Mouse (Mus musculus) right cerebral cortex, postnatal 10 days (tissue): Measurements from ENCODE around the gene Chd9.
A peak's percentile ranks its signal among the peaks of the same experiment; 100 is the strongest.
"Not testable (repeated sequence)": the region's sequence is repeated elsewhere in the genome, so short reads cannot be mapped to it uniquely, and the experiment has no call there.

Source experiments
- DNase-seq, 2 experiments: peaks; one replicate each; pipeline ENCODE4 v3.0.0; 2021; ENCODE audit warnings: low spot score in 2 of 2

Chd9 gene

GRCm38 (mm10) chr8:90869920-90870777 is 42.0 kb downstream of the Chd9 start:
- peak; percentile 78 to 86 for DNase-seq

DNA sequence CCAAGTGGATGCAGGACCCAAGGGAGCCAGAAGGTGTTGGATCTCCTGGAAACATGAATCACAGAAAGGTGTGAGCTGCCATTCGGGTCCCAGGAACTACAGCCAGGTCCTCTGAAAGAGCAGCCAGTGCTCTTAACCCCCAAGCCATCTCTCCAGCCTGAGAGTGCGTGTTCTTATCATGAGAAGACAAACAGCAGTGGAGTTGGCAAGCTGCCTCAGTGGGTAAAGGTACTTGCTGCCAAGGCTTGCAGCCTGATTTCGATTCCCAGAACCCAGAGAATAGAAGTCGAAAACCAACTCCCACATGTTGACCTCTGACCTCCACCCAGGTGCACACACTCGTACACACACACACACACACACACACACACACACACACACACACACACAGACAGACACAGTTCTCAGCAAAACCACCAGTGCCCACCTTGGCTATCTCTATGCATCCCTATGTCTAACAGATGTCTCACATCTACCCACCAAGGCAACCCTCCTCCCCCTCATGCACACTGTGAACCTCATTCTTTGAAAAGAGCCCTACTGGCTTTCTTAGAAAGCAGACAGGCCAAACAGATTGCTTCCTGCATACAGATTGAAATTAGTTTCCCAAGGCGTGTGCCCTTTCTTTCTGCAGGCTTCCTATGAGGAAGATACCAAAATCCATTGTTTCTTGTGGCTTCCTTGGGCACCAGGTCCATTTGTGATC is 43.4 kb downstream of the Chd9 start:
- peak; percentile 68 to 72 for DNase-seq

DNA sequence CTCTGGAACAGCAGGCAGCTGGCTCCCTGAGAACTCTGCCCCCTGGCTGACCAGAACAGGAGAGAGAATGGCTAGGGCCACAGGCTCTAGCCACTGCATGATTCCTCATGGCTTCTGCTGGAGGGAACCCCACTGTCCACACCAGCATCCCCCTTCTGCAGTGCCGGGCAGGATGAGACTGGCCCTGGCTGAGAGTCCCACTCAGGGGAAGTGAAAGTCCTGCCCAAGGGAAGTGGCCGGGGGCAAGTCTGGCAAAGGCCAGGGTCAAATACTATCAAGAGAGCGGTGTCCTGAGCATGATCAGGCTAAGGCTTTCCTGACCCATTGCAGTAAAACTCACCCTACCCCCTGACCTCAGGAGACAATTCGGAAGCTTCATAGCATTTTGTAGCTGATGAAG is 44.9 kb downstream of the Chd9 start:
- DNase-seq, result peak; percentile 61 to 64

GRCm38 (mm10) chr8:90876213-90876721 is 48.1 kb downstream of the Chd9 start:
- peak; percentile 79 to 85 for DNase-seq

DNA sequence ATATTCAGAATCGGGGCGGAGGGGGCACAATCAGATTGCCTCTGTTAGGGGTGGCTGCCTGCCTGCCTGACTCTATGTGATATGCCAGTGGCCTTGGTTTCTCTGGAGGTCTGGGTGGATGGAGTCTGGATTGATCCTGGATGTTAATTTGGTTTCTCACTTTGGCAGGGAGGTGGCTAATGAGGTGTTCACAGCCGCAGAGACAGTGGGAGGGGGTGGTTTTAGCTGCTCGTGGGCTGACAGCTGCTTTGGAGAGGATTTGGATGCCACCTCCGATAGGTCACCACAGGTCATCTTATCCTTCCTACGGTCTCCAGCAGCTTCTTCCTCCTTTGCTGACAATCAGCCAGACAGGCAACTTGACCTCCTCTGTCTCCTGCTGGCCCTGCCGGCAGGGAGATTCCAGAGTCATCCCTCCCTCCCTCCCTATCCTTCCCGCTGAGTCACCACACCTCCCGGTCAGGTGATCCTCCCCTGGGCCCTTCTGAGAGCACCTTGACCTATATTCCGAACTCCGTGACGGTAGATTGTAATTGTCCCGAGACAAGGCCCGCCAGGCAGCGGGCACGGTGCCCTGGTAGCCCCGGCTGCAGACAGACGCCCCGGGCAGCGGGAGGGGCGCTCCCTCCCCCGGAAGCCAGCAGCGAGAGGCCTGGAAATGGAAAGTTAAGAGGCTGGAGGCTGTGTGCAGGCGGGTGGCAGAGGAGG is 48.7 kb downstream of the Chd9 start:
- DNase-seq, result peak; percentile 83 to 84

- no peak for DNase-seq
Observed at GRCm38 (mm10) chr8:90877430-90877975, 49.4 kb downstream of the Chd9 start.

- DNase-seq, result no peak
Observed at GRCm38 (mm10) chr8:90878551-90878950, 50.4 kb downstream of the Chd9 start.

DNA sequence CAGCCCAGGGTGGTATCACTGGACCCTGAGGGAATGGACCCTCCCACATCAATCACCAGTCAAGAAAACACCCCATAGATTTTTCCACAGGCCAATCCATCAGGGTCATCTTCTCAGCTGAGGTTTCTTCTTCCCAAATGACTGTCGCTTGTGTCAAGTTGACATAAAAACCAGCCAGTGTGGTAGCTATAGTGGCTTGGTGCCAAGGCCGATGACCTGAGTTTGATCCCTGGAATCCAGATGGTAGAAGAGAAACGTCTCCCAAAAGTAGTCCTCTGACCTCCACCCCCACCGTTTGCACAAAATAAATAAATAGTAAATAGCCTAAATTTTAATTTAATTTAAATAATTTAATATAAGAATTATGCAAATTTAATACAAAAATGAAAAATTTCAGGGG is 51.9 kb downstream of the Chd9 start:
- no peak for DNase-seq

DNA sequence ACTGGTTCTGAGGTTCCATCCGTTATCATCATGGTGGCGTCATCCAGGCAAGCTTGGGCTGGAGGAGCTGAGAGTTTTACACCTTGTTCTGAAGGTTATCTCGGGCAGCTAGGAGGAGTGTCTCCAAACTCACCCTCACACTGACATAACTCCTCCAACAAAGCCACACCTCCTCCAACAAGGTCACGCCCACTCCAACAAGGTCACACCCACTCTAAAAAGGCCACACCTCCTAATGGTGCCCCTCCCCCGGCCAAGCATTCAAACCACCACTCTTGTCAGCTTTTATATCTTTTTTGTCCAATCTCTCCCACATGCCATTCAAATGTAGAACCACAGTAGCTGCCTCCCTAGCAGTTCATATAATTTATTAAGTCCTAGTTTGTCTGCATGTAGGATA is 53.0 kb downstream of the Chd9 start:
- no peak for DNase-seq

GRCm38 (mm10) chr8:90882088-90882691 is 54.0 kb downstream of the Chd9 start:
- DNase-seq, result no peak

DNA sequence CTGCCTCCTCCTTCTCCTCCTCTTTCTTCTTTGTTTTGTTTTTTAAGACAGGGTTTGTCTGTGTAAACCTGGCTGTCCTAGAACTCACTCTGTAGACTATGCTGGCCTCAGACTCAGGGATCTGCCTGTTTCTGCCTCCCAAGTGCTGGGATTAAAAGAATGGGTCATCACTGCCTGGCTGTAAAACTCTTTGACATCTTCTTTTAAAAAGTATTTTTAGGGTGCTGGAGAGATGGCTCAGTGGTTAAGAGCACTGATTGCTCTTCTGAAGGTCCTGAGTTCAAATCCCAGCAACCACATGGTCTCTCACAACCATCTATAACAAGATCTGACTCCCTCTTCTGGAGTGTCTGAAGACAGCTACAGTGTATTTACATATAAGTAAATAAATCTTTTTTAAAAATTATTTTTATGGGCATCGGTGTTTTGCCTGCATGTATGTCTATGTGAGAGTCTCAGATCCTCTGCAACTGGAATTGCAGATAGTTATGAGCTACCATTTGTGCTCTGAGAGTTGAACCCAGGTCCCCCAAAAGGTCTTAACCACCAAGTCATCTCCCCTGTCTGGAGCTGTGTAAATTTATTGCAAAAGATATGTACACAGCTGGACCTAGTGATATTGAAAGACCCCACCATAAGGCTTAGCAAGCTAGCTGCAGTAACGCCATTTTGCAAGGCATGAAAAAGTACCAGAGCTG is 57.7 kb downstream of the Chd9 start:
- DNase-seq, result no peak

DNA sequence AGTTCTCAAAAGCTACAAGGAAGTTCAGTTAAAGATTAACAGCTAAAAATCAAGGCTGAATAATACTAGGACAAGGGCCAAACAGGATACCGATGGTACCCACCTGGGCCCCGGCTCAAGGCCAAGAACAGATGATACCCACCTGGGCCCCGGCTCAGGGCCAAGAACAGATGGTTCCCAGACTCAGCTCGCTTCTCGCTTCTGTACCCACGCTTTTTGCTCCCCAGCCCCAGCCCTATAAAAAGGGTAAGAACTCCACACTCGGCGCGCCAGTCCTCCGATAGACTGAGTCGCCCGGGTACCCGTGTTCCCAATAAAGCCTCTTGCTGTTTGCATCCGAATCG is 58.2 kb downstream of the Chd9 start:
- not testable (repeated sequence) for DNase-seq

DNA sequence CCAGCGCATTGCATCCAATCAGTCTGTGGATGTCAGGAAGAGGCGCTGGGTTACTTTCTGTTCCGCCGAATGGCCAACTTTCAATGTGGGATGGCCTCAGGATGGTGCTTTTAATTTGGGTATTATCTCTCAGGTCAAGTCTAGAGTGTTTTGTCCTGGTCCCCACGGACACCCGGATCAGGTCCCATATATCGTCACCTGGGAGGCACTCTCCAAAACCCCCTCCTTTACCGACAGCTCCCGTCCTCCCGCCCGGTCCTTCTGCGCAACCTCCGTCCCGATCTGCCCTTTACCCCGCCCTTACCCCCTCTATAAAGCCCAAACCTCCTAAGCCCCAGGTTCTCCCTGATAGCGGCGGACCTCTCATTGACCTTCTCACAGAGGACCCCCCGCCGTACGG is 59.2 kb downstream of the Chd9 start:
- DNase-seq, result not testable (repeated sequence)

- no peak for DNase-seq
Observed at GRCm38 (mm10) chr8:90891872-90892578, 63.9 kb downstream of the Chd9 start.

DNA sequence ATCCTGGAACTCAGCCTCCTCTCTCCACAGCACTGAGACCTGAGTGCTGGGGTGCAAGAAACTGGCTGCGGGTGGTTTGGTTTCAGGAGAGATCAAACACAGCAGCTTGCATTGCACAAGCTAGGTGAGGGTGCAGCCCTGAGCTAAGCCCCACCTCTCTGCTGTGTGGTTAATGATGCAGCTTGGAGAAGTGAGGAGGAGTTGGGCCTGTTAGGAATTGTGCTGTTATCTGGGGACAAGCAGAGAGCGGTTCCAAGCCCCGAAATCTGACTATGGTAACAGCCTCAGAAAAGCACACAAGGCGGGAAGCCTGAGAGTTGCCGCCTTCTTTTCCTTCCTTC is 64.4 kb downstream of the Chd9 start:
- no peak for DNase-seq

DNA sequence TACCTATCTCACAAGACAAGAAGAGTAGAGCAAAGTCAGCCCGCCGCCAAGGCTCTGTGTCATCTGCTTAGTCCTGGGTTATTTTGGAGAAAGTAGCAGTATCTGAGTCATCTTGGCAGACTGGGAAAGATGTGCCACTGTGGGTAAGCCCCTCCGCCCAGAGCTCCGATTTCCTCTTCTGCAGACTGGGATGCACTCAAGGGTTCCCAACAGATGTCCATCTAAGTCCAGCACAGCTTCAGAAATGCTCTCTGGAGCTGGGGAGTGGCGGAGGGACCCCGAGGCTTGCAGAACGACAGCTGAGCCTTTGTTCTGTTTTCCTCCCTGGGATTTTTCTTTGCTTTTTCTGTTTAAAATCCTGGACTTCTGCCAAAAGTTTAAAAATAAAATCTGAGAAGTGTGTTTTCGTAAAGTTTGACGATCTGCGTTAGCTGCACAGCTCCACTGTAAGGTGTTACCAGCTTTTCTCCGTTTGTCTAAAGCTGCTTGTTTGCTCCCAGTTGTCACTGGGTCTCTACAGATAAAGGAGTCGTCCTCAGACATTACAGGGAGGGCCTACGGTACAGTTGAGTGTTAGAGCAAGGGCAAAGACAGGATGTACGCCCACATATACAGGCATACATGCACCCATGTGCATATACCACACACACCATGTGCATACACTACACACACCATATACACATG is 66.2 kb downstream of the Chd9 start:
- peak; percentile 41 to 55 for DNase-seq

- DNase-seq, result no peak
Observed at GRCm38 (mm10) chr8:90897343-90897742, 69.2 kb downstream of the Chd9 start.

GRCm38 (mm10) chr8:90898578-90898977 is 70.4 kb downstream of the Chd9 start:
- no peak for DNase-seq

DNA sequence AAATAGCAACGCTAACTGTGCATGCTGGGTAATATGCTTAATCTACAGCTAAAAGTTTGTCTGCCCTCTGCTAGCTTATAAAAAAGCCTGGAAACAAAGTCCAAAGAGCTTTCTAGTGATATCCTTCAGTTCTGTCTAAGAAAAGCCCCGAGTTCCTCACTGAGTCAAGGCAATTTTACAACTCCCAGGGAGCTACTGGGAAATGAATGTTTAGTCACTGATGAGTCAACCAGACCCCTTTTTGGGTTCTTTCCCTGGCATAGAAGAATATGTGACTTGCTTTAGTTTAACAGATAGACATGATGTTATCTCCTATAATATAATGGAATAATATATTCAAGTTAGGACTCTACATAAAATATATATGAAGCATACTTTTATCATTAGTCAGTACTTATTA is 73.8 kb downstream of the Chd9 start:
- DNase-seq, result no peak

- DNase-seq, result no peak
Observed at GRCm38 (mm10) chr8:90904171-90904706, 76.1 kb downstream of the Chd9 start.
